Mouse (Mus musculus) hindbrain, embryonic 14.5 days (tissue): Measurements from ENCODE around the gene Rgs16. TPM values are rescaled to one million over a fixed set of nuclear protein-coding genes. Genes with fewer than 3 reads are reported as not detected.
"Not testable (repeated sequence)": the region's sequence is repeated elsewhere in the genome, so short reads cannot be mapped to it uniquely, and the experiment has no call there.

ENCODE experiments used
- ATAC-seq: fragments of 200-750 bp; cut with Nextera tagmentation; 2 replicates; pipeline ENCODE4 v1.8.0; 2017; ENCODE audit warnings: moderate number of reproducible peaks, mild to moderate bottlenecking, moderate TSS enrichment, moderate library complexity; ENCODE audit not compliant: low FRiP score
- DNase-seq: peaks from one replicate; pipeline ENCODE4 v3.0.0-alpha.2; 2015; ENCODE audit warnings: low spot score
- H3K27ac ChIP-seq: fragments of 300-500 bp; sonication (generic); 2 replicates; pipeline ENCODE4 v1.5.1; 2014; ENCODE audit warnings: mild to moderate bottlenecking, moderate library complexity
- H3K27me3 ChIP-seq: fragments of 300-500 bp; sonication (generic); 2 replicates; pipeline ENCODE4 v1.6.1; 2014; ENCODE audit warnings: mild to moderate bottlenecking, low read length, mixed read lengths; ENCODE audit not compliant: control insufficient read depth, insufficient read depth
- H3K36me3 ChIP-seq: fragments of 300-500 bp; sonication (generic); replicated peaks from 2 replicates; pipeline ENCODE4 v1.6.1; 2014; ENCODE audit not compliant: control insufficient read depth, insufficient read depth
- H3K4me1 ChIP-seq: fragments of 300-500 bp; sonication (generic); replicated peaks from 2 replicates; pipeline ENCODE4 v1.6.1; 2014; ENCODE audit warnings: antibody characterized with exemption, low read length, mixed read lengths; ENCODE audit not compliant: control insufficient read depth, insufficient read depth
- H3K4me2 ChIP-seq: fragments of 300-500 bp; sonication (generic); replicated peaks from 2 replicates; pipeline ENCODE4 v1.6.1; 2014; ENCODE audit warnings: mild to moderate bottlenecking, moderate library complexity
- H3K4me3 ChIP-seq: fragments of 300-500 bp; sonication (generic); replicated peaks from 2 replicates; pipeline ENCODE4 v1.5.1; 2014; ENCODE audit warnings: mild to moderate bottlenecking, low read length
- H3K9ac ChIP-seq: fragments of 300-500 bp; sonication (generic); 2 replicates; pipeline ENCODE4 v1.6.1; 2014
- H3K9me3 ChIP-seq: fragments of 300-500 bp; sonication (generic); 2 replicates; pipeline ENCODE4 v1.6.1; 2016; ENCODE audit warnings: low read length; ENCODE audit not compliant: control insufficient read depth
- WGBS: fragments of 180-500 bp; shearing (Covaris S2); extraction: QIAGEN DNeasy Blood & Tissue Kit; methylation state at CpG from one replicate; pipeline ENCODE4 v1.1.7; 2014; 5-methylcytosine and 5-hydroxymethylcytosine counted together
- polyA plus RNA-seq: library from polyadenylated mRNA; unstranded; fragments of >200 nt; fragmentation: Nextera tagmentation; extraction: Ambion mirVana; gene quantifications from 2 replicates; pipeline ENCODE4 v1.2.1, GENCODE M21; 2014

The Rgs16 gene
- polyA plus RNA-seq, 1 experiment from 2014 or later, result 6.5 TPM

GRCm38 (mm10) chr1:153753725-153754464 lies 13.7 kb downstream of the Rgs16 start:
- H3K27me3 ChIP-seq, result no peaks in the 10 kb centered on the region
- H3K4me1 ChIP-seq, result peaks cover 24% of the 10 kb centered on the region
- no peaks in the 10 kb centered on the region for H3K9me3 ChIP-seq
- 75% methylated on average over 25 of the region's 25 CpGs for WGBS
- H3K36me3 ChIP-seq, result peaks cover 42% of the 10 kb centered on the region
- ATAC-seq (no peak), DNase-seq (no peak)
- H3K9ac ChIP-seq, result no peak overlapping the region
- H3K27ac ChIP-seq, result no peak overlapping the region
- no peak overlapping the region for H3K4me2 ChIP-seq
- no peak overlapping the region for H3K4me3 ChIP-seq

GRCm38 (mm10) chr1:153764136-153764535 lies 24.0 kb downstream of the Rgs16 start:
- Histone ChIP-seq H3K27me3 (no peaks in the 10 kb centered on the region), H3K4me1 (no peaks in the 10 kb centered on the region), H3K9ac (no peak overlapping the region), H3K36me3 (peaks cover 38% of the 10 kb centered on the region), H3K27ac (no peak overlapping the region), H3K9me3 (no peaks in the 10 kb centered on the region), H3K4me2 (no peak overlapping the region), H3K4me3 (no peak overlapping the region)
- DNase-seq (no peak), ATAC-seq (no peak)
- 91% methylated on average over 11 of the region's 11 CpGs for WGBS

GRCm38 (mm10) chr1:153766298-153766697 lies 26.1 kb downstream of the Rgs16 start:
- no peak for DNase-seq

GRCm38 (mm10) chr1:153767281-153767680 lies 27.1 kb downstream of the Rgs16 start:
- no peaks in the 10 kb centered on the region for H3K4me1 ChIP-seq
- peaks cover 8% of the 10 kb centered on the region; the same call in 1 of the 2 replicates for H3K36me3 ChIP-seq
- DNase-seq, result no peak
- 88% methylated on average over 1 of the region's 1 CpGs for WGBS
- no peaks in the 10 kb centered on the region for H3K27me3 ChIP-seq
- no peak for ATAC-seq
- no peak overlapping the region for H3K9ac ChIP-seq
- no peak overlapping the region for H3K4me2 ChIP-seq
- no peaks in the 10 kb centered on the region for H3K9me3 ChIP-seq
- H3K4me3 ChIP-seq, result no peak overlapping the region
- no peak overlapping the region for H3K27ac ChIP-seq

More at GRCm38 (mm10) chr1:153766298-153766697, 26.1 kb downstream of the Rgs16 start:
- Histone ChIP-seq H3K27me3 (no peaks in the 10 kb centered on the region), H3K4me2 (no peak overlapping the region), H3K4me1 (no peaks in the 10 kb centered on the region), H3K9me3 (no peaks in the 10 kb centered on the region), H3K36me3 (peaks cover 18% of the 10 kb centered on the region; the same call in 1 of the 2 replicates), H3K27ac (no peak overlapping the region), H3K4me3 (no peak overlapping the region), H3K9ac (no peak overlapping the region)
- WGBS, result 48% methylated on average over 8 of the region's 8 CpGs
- no peak for ATAC-seq

- H3K9ac ChIP-seq, result no peak overlapping the region
- ATAC-seq (no peak), DNase-seq (no peak)
- no peak overlapping the region for H3K27ac ChIP-seq
- H3K27me3 ChIP-seq, result no peaks in the 10 kb centered on the region
- no peaks in the 10 kb centered on the region for H3K36me3 ChIP-seq
- WGBS, result 85% methylated on average over 5 of the region's 5 CpGs
- H3K4me2 ChIP-seq, result no peak overlapping the region
- H3K4me3 ChIP-seq, result no peak overlapping the region
- no peaks in the 10 kb centered on the region for H3K4me1 ChIP-seq
- no peaks in the 10 kb centered on the region for H3K9me3 ChIP-seq
These were observed 28.3 kb downstream of the Rgs16 start for GRCm38 (mm10) chr1:153768465-153768864.

- H3K9ac ChIP-seq, H3K27me3 ChIP-seq, H3K27ac ChIP-seq, H3K4me1 ChIP-seq, H3K4me2 ChIP-seq, DNase-seq, H3K36me3 ChIP-seq, H3K4me3 ChIP-seq, ATAC-seq, H3K9me3 ChIP-seq: not testable (repeated sequence)
- 70% methylated on average over 6 of the region's 6 CpGs for WGBS
These were observed 29.4 kb downstream of the Rgs16 start for GRCm38 (mm10) chr1:153769571-153769970.

- H3K4me1 ChIP-seq, result no peaks in the 10 kb centered on the region
- ATAC-seq, result no peak
- H3K9ac ChIP-seq, result no peak overlapping the region
- H3K4me3 ChIP-seq, result no peak overlapping the region
- H3K4me2 ChIP-seq, result no peak overlapping the region
- no peaks in the 10 kb centered on the region for H3K36me3 ChIP-seq
- no peak overlapping the region for H3K27ac ChIP-seq
- DNase-seq, result no peak
- H3K27me3 ChIP-seq, result no peaks in the 10 kb centered on the region
- WGBS, result 83% methylated on average over 10 of the region's 10 CpGs
- no peaks in the 10 kb centered on the region for H3K9me3 ChIP-seq
These were observed 30.0 kb downstream of the Rgs16 start for GRCm38 (mm10) chr1:153769998-153770775.

GRCm38 (mm10) chr1:153770776-153771167 lies 30.6 kb downstream of the Rgs16 start:
- H3K9me3 ChIP-seq, result no peaks in the 10 kb centered on the region
- ATAC-seq (no peak), DNase-seq (no peak)
- no peak overlapping the region for H3K4me3 ChIP-seq
- no peaks in the 10 kb centered on the region for H3K36me3 ChIP-seq
- no peak overlapping the region for H3K27ac ChIP-seq
- 86% methylated on average over 1 of the region's 1 CpGs for WGBS
- no peak overlapping the region for H3K4me2 ChIP-seq
- H3K27me3 ChIP-seq, result no peaks in the 10 kb centered on the region
- no peaks in the 10 kb centered on the region for H3K4me1 ChIP-seq
- H3K9ac ChIP-seq, result no peak overlapping the region

- no peak overlapping the region for H3K4me3 ChIP-seq
- WGBS, result 88% methylated on average over 6 of the region's 6 CpGs
- no peak for ATAC-seq
- H3K36me3 ChIP-seq, result no peaks in the 10 kb centered on the region
- no peaks in the 10 kb centered on the region for H3K4me1 ChIP-seq
- H3K27ac ChIP-seq, result no peak overlapping the region
- DNase-seq, result no peak
- H3K9me3 ChIP-seq, result no peaks in the 10 kb centered on the region
- no peak overlapping the region for H3K4me2 ChIP-seq
- no peaks in the 10 kb centered on the region for H3K27me3 ChIP-seq
- H3K9ac ChIP-seq, result no peak overlapping the region
These were observed 35.0 kb downstream of the Rgs16 start for GRCm38 (mm10) chr1:153775174-153775573.
